Mouse (Mus musculus) intestine, embryonic 16.5 days (tissue): ENCODE results near the gene Gm10057. TPM values are rescaled to one million over a fixed set of nuclear protein-coding genes. Genes with fewer than 3 reads are reported as not detected.
"Not testable (repeated sequence)": the region's sequence is repeated elsewhere in the genome, so short reads cannot be mapped to it uniquely, and the experiment has no call there.

Experiments used
- ATAC-seq: fragments of 200-750 bp; cut with Nextera tagmentation; 2 replicates; pipeline ENCODE4 v1.8.0; 2017; ENCODE audit warnings: moderate TSS enrichment, moderate library complexity
- H3K27ac ChIP-seq: fragments of 300-500 bp; sonication (generic); 2 replicates; pipeline ENCODE4 v1.5.1; 2014; ENCODE audit warnings: mild to moderate bottlenecking, low read length
- H3K27me3 ChIP-seq: fragments of 300-500 bp; sonication (generic); replicated peaks from 2 replicates; pipeline ENCODE4 v1.6.1; 2014; ENCODE audit warnings: low read length, control low read depth, mixed read lengths; ENCODE audit not compliant: control insufficient read depth, insufficient read depth
- H3K36me3 ChIP-seq: fragments of 300-500 bp; sonication (generic); 2 replicates; pipeline ENCODE4 v1.6.1; 2014; ENCODE audit warnings: low read length, control low read depth; ENCODE audit not compliant: control insufficient read depth, insufficient read depth
- H3K4me1 ChIP-seq: fragments of 300-500 bp; sonication (generic); 2 replicates; pipeline ENCODE4 v1.6.1; 2014; ENCODE audit warnings: low read length, control low read depth, mixed read lengths; ENCODE audit not compliant: control insufficient read depth, insufficient read depth
- H3K4me2 ChIP-seq: fragments of 300-500 bp; sonication (generic); 2 replicates; pipeline ENCODE4 v1.6.1; 2014; ENCODE audit warnings: low read depth, low read length, control low read depth
- H3K4me3 ChIP-seq: fragments of 300-500 bp; sonication (generic); 2 replicates; pipeline ENCODE4 v1.5.1; 2014; ENCODE audit warnings: mild to moderate bottlenecking, low read length
- H3K9ac ChIP-seq: fragments of 300-500 bp; sonication (generic); 2 replicates; pipeline ENCODE4 v1.6.1; 2014; ENCODE audit warnings: low read depth, low read length
- H3K9me3 ChIP-seq: fragments of 300-500 bp; sonication (generic); 2 replicates; pipeline ENCODE4 v1.6.1; 2016; ENCODE audit warnings: low read length, control low read depth; ENCODE audit not compliant: control insufficient read depth
- polyA plus RNA-seq: library from polyadenylated mRNA; unstranded; fragments of >200 nt; fragmentation: Nextera tagmentation; extraction: Ambion mirVana; gene quantifications from 2 replicates; pipeline ENCODE4 v1.2.1, GENCODE M21; 2015

Gm10057 gene
- not detected in 2 replicates for polyA plus RNA-seq

- not testable (repeated sequence) for H3K9ac ChIP-seq, H3K27ac ChIP-seq, H3K4me1 ChIP-seq, H3K4me2 ChIP-seq, ATAC-seq, H3K4me3 ChIP-seq, H3K9me3 ChIP-seq, H3K36me3 ChIP-seq, H3K27me3 ChIP-seq
These were observed at the start of gene Gm10057 for GRCm38 (mm10) chrX:154054939-154055338. Gene Gm10057 (minus strand): TSS chrX:154055039.

DNA sequence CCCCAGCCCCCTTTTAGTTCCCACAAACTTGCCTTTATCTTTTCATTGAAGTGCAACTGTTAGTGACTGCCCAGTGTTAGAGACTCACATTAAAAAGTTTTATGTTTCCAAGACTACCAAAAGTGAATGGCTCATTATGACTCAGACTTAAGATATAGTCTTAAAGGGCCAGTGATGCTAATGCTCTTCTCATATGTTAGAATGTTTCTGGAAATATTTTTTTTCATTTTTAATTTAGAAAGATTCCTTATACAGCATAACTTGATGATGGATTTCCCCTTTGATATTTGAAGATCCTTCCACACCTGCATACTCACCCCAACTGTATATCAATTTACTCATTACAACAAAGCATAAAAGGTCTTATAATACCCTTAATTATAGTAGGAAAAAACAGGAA is 21.1 kb downstream of the Gm10057 start, which contains the start of gene 4921511M17Rik:
TSS of gene 4921511M17Rik (minus strand) at position 101 of the 400 bp plus-strand sequence.
- not testable (repeated sequence) for H3K27ac ChIP-seq, ATAC-seq, H3K4me2 ChIP-seq, H3K4me3 ChIP-seq, H3K9ac ChIP-seq, H3K9me3 ChIP-seq, H3K4me1 ChIP-seq, H3K27me3 ChIP-seq, H3K36me3 ChIP-seq

- H3K36me3 ChIP-seq, H3K9ac ChIP-seq, H3K4me1 ChIP-seq, H3K9me3 ChIP-seq, ATAC-seq, H3K4me3 ChIP-seq, H3K27ac ChIP-seq, H3K27me3 ChIP-seq, H3K4me2 ChIP-seq: not testable (repeated sequence)
These were observed 42.3 kb downstream of the Gm10057 start, which contains the start of gene Samt1 for GRCm38 (mm10) chrX:154012540-154012939. Gene Samt1 (minus strand): TSS chrX:154012640.

Other genes with a start within 250 kb of the Gm10057 start
- 8.9 and 10.8 TPM in 2 replicates for gene Spin2c, start 222.8 kb downstream of the Gm10057 start, polyA plus RNA-seq
- not detected in 2 replicates for gene Samt1, start 42.4 kb downstream of the Gm10057 start, polyA plus RNA-seq
- not detected in 2 replicates for gene 4921511M17Rik, start 21.2 kb downstream of the Gm10057 start, polyA plus RNA-seq
- gene Gm15140, start 65.6 kb upstream of the Gm10057 start, polyA plus RNA-seq, result not detected in 2 replicates